Mouse (Mus musculus): ENCODE measurements around the gene Rad51c. TPM values are rescaled to one million over a fixed set of nuclear protein-coding genes. Genes with fewer than 3 reads are reported as not detected.
"Not testable (repeated sequence)": the region's sequence is repeated elsewhere in the genome, so short reads cannot be mapped to it uniquely, and the experiment has no call there.

Gene Rad51c
- polyA plus RNA-seq, 1 experiment from 2014 or later = 1.2 TPM

DNA sequence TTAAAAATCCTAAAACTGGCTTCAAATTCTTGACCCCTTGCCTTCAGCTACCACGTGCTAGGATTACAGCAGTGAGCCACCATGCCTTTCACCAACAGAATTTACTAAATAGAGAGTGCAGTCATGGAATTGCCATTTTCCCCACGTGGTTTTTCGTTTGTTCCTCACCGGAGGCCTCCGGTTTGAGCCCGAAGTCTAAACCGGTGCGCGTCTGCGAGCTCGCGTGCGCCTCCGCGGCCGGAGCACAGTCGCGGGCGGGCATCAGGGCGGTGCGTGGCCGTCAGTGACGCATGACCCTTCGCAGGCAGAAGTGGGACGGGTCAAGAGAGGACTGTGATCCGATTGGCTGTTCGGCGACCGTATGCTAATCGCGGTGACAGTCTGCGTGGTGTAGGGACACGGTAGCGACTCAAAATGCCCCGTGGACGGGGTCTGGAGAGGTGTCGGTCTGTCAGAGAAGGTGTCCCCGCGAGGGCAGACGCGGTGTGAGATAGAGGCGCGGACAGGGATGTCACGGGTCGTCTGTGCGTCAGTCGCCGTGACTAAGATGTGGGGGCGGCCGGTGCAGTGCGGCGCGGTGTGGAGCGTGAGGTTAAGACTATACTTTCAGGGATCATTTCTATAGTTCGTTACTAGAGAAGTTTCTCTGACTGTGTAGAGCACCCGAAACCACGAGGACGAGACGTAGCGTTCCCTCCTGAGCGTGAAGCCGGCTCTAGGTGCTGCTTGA is 38.1 kb upstream of the Rad51c start:
- not testable (repeated sequence) for H3K27ac ChIP-seq (ENCODE audit: low read length); H3K36me3 ChIP-seq (ENCODE audit: insufficient read depth, low read length); H3K27me3 ChIP-seq (replicated peaks; ENCODE audit: insufficient read depth, low read length); H3K4me3 ChIP-seq (ENCODE audit: low read depth, low read length); H3K4me1 ChIP-seq (ENCODE audit: insufficient read depth, low read depth, low read length); H3K9ac ChIP-seq (replicated peaks; ENCODE audit: low read depth); H3K9me3 ChIP-seq (ENCODE audit: low read length)
- H3K4me2 ChIP-seq (replicated peaks; ENCODE audit: low read depth, low read length) = peak overlapping the region; percentile 40
- ATAC-seq (peak; percentile 99), DNase-seq (ENCODE audit: low spot score) (peak; percentile 77)
- under 1% methylated on average over 25 of the region's 62 CpGs for WGBS
- TF ChIP-seq CTCF (IDR thresholded peaks at IDR 0.05) = peak; percentile 38

- peak; percentile 52 for DNase-seq (ENCODE audit: low spot score)
- WGBS = 64% methylated on average over 10 of the region's 10 CpGs
- H3K4me3 ChIP-seq (ENCODE audit: low read depth, low read length) = no peak overlapping the region
- TF ChIP-seq EP300 (IDR thresholded peaks at IDR 0.05) (no peak), CTCF (IDR thresholded peaks at IDR 0.05) (no peak)
- no peak overlapping the region for H3K4me2 ChIP-seq (replicated peaks; ENCODE audit: low read depth, low read length)
- no peaks in the 10 kb centered on the region for H3K36me3 ChIP-seq (ENCODE audit: insufficient read depth, low read length)
- H3K27ac ChIP-seq (ENCODE audit: low read length) = no peak overlapping the region
- H3K27me3 ChIP-seq (replicated peaks; ENCODE audit: insufficient read depth, low read length) = no peaks in the 10 kb centered on the region
- no peaks in the 10 kb centered on the region for H3K9me3 ChIP-seq (ENCODE audit: low read length)
- no peak for ATAC-seq
- no peak overlapping the region for H3K9ac ChIP-seq (replicated peaks; ENCODE audit: low read depth)
- no peaks in the 10 kb centered on the region for H3K4me1 ChIP-seq (ENCODE audit: insufficient read depth, low read depth, low read length)
Measured at GRCm38 (mm10) chr11:87439796-87440420, 35.2 kb upstream of the Rad51c start.

DNA sequence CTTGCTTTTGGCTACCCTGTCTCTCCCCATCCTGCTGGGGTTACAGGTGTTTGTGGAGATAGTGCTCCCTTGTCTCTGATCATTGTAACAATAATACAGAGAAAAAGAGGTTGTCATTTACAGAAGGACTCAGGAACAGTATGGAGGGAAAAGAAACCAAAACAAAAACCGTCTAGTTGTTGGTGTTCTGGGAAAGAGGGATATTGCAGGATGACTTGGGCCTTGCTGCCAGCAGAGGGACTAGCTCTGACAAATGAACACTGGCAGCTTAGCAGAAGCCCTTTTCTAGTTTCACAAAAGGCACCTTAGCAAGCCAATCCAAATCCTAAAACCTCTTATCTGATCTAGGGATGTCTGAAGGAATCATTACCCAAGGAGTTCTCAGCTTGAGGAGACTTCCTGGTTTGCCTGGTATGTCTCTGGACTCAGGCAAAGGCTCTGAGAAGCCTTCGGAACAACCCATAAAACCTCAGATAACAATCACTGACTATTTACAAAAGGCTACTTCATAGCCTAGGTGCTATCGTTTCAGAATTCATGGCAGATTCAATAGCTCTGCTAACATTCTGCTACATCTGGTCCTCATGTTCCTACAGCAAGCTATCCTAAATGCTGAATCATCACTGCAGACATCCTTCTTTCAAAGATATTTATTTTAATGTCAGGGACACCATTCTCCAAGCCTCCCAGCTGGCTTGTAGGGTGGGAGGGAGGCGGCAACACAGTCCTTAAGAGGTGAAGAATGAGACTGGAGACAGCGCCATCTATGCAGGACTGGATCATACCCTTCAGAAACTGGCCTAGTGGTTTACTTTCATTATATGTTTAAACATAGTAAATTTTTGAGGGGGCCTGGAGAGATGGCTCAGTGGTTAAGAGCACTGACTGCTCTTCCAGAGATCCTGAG is 31.8 kb upstream of the Rad51c start:
- Histone ChIP-seq H3K27me3 (replicated peaks; ENCODE audit: insufficient read depth, low read length) (no peaks in the 10 kb centered on the region), H3K27ac (ENCODE audit: low read length) (no peak overlapping the region), H3K9me3 (ENCODE audit: low read length) (no peaks in the 10 kb centered on the region), H3K4me1 (ENCODE audit: insufficient read depth, low read depth, low read length) (no peaks in the 10 kb centered on the region), H3K36me3 (ENCODE audit: insufficient read depth, low read length) (no peaks in the 10 kb centered on the region), H3K4me2 (replicated peaks; ENCODE audit: low read depth, low read length) (no peak overlapping the region), H3K9ac (replicated peaks; ENCODE audit: low read depth) (no peak overlapping the region), H3K4me3 (ENCODE audit: low read depth, low read length) (no peak overlapping the region)
- DNase-seq (ENCODE audit: low spot score) (no peak), ATAC-seq (no peak)
- 26% methylated on average over 5 of the region's 5 CpGs for WGBS
- peak; percentile 16 for TF ChIP-seq CTCF (IDR thresholded peaks at IDR 0.05)
- no peak for TF ChIP-seq EP300 (IDR thresholded peaks at IDR 0.05)

DNA sequence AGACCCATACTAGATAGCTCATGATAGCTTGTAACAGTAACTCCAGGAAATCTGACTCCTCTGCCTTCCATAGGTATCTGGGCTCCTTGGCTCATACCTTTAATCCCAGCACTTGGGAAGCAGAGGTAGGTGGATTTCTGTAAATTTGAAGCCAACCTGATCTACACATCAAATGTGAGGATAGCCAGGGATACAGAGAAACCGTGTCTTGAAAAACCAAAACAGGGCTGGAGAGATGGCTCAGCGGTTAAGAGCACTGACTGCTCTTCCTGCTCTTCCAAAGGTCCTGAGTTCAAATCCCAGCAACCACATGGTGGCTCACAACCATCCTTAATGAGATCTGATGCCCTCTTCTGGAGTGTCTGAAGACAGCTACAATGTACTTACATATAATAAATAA is 30.4 kb upstream of the Rad51c start:
- WGBS = 90% methylated on average over 2 of the region's 2 CpGs
- not testable (repeated sequence) for H3K9ac ChIP-seq (replicated peaks; ENCODE audit: low read depth); H3K36me3 ChIP-seq (ENCODE audit: insufficient read depth, low read length); H3K4me1 ChIP-seq (ENCODE audit: insufficient read depth, low read depth, low read length); DNase-seq (ENCODE audit: low spot score); H3K27ac ChIP-seq (ENCODE audit: low read length); H3K4me2 ChIP-seq (replicated peaks; ENCODE audit: low read depth, low read length); H3K9me3 ChIP-seq (ENCODE audit: low read length); ATAC-seq; H3K4me3 ChIP-seq (ENCODE audit: low read depth, low read length); H3K27me3 ChIP-seq (replicated peaks; ENCODE audit: insufficient read depth, low read length)

DNA sequence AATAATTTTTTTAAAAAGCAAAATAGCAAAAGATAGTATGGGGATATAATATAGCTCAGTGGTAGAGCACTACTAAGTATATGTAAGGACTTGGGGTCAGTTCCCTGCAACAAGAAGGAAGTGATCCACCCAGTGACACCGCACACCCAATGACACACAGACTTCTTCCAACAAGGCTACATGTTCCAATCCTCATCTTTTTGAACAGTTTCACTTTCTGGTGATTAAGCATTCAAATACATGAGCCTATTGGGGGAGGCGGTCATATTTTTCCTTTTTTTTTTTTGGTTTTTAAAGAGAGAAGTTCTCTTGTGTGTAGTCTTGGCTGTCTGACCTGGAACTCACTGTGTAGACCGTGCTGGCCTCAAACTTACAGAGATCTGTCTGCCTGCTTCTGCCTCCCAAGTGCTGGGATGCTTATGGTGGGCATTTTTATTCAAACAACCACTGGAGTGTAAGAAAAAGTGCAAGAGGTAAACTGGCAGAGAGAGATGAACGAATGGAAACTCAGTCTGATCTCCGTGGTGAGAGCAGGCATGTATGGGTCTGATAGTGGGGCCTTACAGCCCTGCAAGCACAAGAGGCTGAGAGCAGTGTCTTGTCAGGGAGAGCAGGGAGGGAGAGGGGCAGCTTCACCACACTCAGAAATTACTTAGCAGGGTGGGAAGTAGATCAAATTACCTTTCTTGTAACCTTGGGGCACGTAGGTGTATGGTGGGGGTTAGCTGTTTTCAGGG is 28.3 kb upstream of the Rad51c start:
- no peaks in the 10 kb centered on the region for H3K9me3 ChIP-seq (ENCODE audit: low read length)
- no peaks in the 10 kb centered on the region for H3K27me3 ChIP-seq (replicated peaks; ENCODE audit: insufficient read depth, low read length)
- 45% methylated on average over 6 of the region's 6 CpGs for WGBS
- no peaks in the 10 kb centered on the region for H3K36me3 ChIP-seq (ENCODE audit: insufficient read depth, low read length)
- DNase-seq (ENCODE audit: low spot score) = no peak
- H3K4me3 ChIP-seq (ENCODE audit: low read depth, low read length) = no peak overlapping the region
- no peak overlapping the region for H3K4me2 ChIP-seq (replicated peaks; ENCODE audit: low read depth, low read length)
- TF ChIP-seq EP300 (IDR thresholded peaks at IDR 0.05) (no peak), CTCF (IDR thresholded peaks at IDR 0.05) (no peak)
- H3K9ac ChIP-seq (replicated peaks; ENCODE audit: low read depth) = no peak overlapping the region
- H3K4me1 ChIP-seq (ENCODE audit: insufficient read depth, low read depth, low read length) = no peaks in the 10 kb centered on the region
- no peak overlapping the region for H3K27ac ChIP-seq (ENCODE audit: low read length)
- no peak for ATAC-seq

DNA sequence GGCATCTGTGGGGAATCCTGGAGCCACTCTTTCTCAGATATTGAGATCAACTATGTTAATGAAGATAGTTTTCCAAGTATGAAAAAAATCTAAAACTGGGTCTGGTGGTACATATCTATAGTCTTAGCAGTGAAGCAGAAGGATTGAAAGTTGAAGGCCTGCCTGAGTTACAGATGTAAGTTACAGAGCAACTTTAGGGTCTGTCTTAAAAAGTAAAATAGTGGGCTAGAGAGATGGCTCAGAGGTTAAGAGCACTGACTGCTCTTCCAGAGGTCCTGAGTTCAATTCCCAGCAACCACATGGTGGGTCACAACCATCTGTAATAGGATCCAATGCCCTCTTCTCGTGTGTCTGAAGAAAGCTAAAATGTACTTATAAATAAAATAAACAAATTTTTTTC is 27.7 kb upstream of the Rad51c start:
- no peaks in the 10 kb centered on the region for H3K27me3 ChIP-seq (replicated peaks; ENCODE audit: insufficient read depth, low read length)
- no peak for TF ChIP-seq CTCF (IDR thresholded peaks at IDR 0.05)
- H3K4me1 ChIP-seq (ENCODE audit: insufficient read depth, low read depth, low read length) = no peaks in the 10 kb centered on the region
- no peak overlapping the region for H3K4me3 ChIP-seq (ENCODE audit: low read depth, low read length)
- H3K9ac ChIP-seq (replicated peaks; ENCODE audit: low read depth) = no peak overlapping the region
- H3K9me3 ChIP-seq (ENCODE audit: low read length) = no peaks in the 10 kb centered on the region
- WGBS = 66% methylated on average over 1 of the region's 1 CpGs
- H3K36me3 ChIP-seq (ENCODE audit: insufficient read depth, low read length) = no peaks in the 10 kb centered on the region
- H3K4me2 ChIP-seq (replicated peaks; ENCODE audit: low read depth, low read length) = no peak overlapping the region
- ATAC-seq (no peak), DNase-seq (ENCODE audit: low spot score) (no peak)
- no peak overlapping the region for H3K27ac ChIP-seq (ENCODE audit: low read length)

GRCm38 (mm10) chr11:87431813-87432212 is 27.1 kb upstream of the Rad51c start:
- not testable (repeated sequence) for H3K27me3 ChIP-seq (replicated peaks; ENCODE audit: insufficient read depth, low read length); H3K9ac ChIP-seq (replicated peaks; ENCODE audit: low read depth); H3K4me3 ChIP-seq (ENCODE audit: low read depth, low read length); H3K36me3 ChIP-seq (ENCODE audit: insufficient read depth, low read length); DNase-seq (ENCODE audit: low spot score); H3K9me3 ChIP-seq (ENCODE audit: low read length); H3K4me1 ChIP-seq (ENCODE audit: insufficient read depth, low read depth, low read length); ATAC-seq; H3K4me2 ChIP-seq (replicated peaks; ENCODE audit: low read depth, low read length); H3K27ac ChIP-seq (ENCODE audit: low read length)
- WGBS = 92% methylated on average over 8 of the region's 8 CpGs
